Mouse (Mus musculus) ovary, adult 18-20 months (tissue): ENCODE results near the gene Otop2.

Experiments
- DNase-seq: peaks from one replicate; pipeline ENCODE4 v3.0.0; 2022; ENCODE audit warnings: low spot score, mixed read lengths

Otop2 gene

GRCm38 (mm10) chr11:115298160-115298559 lies 8.8 kb upstream of the Otop2 start:
- no peak for DNase-seq

- no peak for DNase-seq
Observed at GRCm38 (mm10) chr11:115300745-115301144, 6.2 kb upstream of the Otop2 start.

GRCm38 (mm10) chr11:115301351-115301750 lies 5.6 kb upstream of the Otop2 start:
- DNase-seq = no peak

GRCm38 (mm10) chr11:115303167-115303566 lies 3.8 kb upstream of the Otop2 start:
- DNase-seq = no peak

- no peak for DNase-seq
Observed at GRCm38 (mm10) chr11:115308781-115309180, 1.8 kb downstream of the Otop2 start.

- DNase-seq = no peak
Observed at GRCm38 (mm10) chr11:115314249-115314648, 7.3 kb downstream of the Otop2 start.

GRCm38 (mm10) chr11:115317204-115317603 lies 10.2 kb downstream of the Otop2 start:
- DNase-seq = no peak

- DNase-seq = peak; percentile 58
Observed at GRCm38 (mm10) chr11:115318245-115319027, 11.5 kb downstream of the Otop2 start.

GRCm38 (mm10) chr11:115319704-115320383 lies 12.9 kb downstream of the Otop2 start:
- no peak for DNase-seq

GRCm38 (mm10) chr11:115321906-115322693 lies 15.1 kb downstream of the Otop2 start, which contains the start of gene Ush1g:
Ush1g (minus strand) TSS chr11:115322041.
- DNase-seq = no peak

- DNase-seq = no peak
Observed at GRCm38 (mm10) chr11:115323354-115323753, 16.4 kb downstream of the Otop2 start.

- DNase-seq = no peak
Observed at GRCm38 (mm10) chr11:115326730-115327129, 19.8 kb downstream of the Otop2 start.

GRCm38 (mm10) chr11:115329339-115329738 lies 22.4 kb downstream of the Otop2 start:
- DNase-seq = no peak

- DNase-seq = no peak
Observed at GRCm38 (mm10) chr11:115334531-115334930, 27.6 kb downstream of the Otop2 start, which contains the start of gene Otop3. Otop3 (plus strand) TSS chr11:115334731.

GRCm38 (mm10) chr11:115335223-115335622 lies 28.3 kb downstream of the Otop2 start:
- DNase-seq = no peak

GRCm38 (mm10) chr11:115336115-115336514 lies 29.2 kb downstream of the Otop2 start:
- DNase-seq = no peak

GRCm38 (mm10) chr11:115337350-115337749 lies 30.4 kb downstream of the Otop2 start:
- no peak for DNase-seq

GRCm38 (mm10) chr11:115337826-115338225 lies 30.9 kb downstream of the Otop2 start:
- no peak for DNase-seq

- DNase-seq = no peak
Observed at GRCm38 (mm10) chr11:115341246-115341645, 34.3 kb downstream of the Otop2 start.

- DNase-seq = no peak
Observed at GRCm38 (mm10) chr11:115341866-115342265, 34.9 kb downstream of the Otop2 start.

- no peak for DNase-seq
Observed at GRCm38 (mm10) chr11:115344967-115345366, 38.0 kb downstream of the Otop2 start.

- DNase-seq = no peak
Observed at GRCm38 (mm10) chr11:115345515-115345914, 38.6 kb downstream of the Otop2 start.
